Comparison of ENCODE assay signal across 23 mouse cellular contexts in the genomic region with DNA sequence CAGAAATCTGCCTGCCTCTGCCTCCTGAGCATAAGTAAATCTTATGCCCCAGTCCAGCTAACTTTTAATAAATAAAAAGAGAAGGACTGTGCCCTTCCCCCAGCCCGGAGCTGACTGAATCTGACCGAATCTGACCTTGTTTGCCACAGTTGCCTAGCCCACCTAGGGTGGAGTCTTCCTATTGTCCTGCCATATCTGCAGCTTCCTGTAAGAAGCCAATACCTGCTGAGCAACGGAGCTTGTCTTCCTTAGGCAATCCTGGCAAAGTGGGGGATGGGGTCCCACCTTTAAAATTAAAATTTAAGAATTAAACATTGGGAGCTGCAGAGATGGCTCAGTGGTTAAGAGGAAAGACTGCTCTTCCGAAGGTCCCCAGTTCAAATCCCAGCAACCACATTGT. TPM values are rescaled to one million over a fixed set of nuclear protein-coding genes. Genes with fewer than 3 reads are reported as not detected.
A peak's percentile ranks its signal among the peaks of the same experiment; 100 is the strongest.
DNase-seq lines count a peak whose midpoint lies in the region; ATAC-seq lines count a peak whose summit lies in the region.
"Had no signal": no experiment of that assay in that cellular context is flagged by ENCODE, and none has a peak within 500 bp of the region (broad histone marks: within the 10 kb centered on the region; RNA-seq: fewer than 3 reads in every experiment).

No protein-coding gene starts in this region.

- no peak overlapping the region for H3K9ac ChIP-seq in midbrain, embryonic 11.5 days (ENCODE audit: low read length)
- no peak overlapping the region for H3K9ac ChIP-seq in midbrain, embryonic 16.5 days (ENCODE audit: low read depth, low read length)
- H3K9ac ChIP-seq: embryonic facial prominence, embryonic 13.5 days; embryonic facial prominence, embryonic 15.5 days; forebrain, embryonic 12.5 days had no signal

- H3K4me3 ChIP-seq in midbrain, embryonic 11.5 days (ENCODE audit: low read depth, low read length), result no peak overlapping the region
- H3K4me3 ChIP-seq in midbrain, embryonic 16.5 days (ENCODE audit: low read depth, low read length), result no peak overlapping the region
- H3K4me3 ChIP-seq: embryonic facial prominence, embryonic 13.5 days; embryonic facial prominence, embryonic 15.5 days; erythroblast, embryonic 14.5 days; forebrain, embryonic 10.5 days; forebrain, embryonic 12.5 days had no signal

- no peak overlapping the region for H3K27ac ChIP-seq in midbrain, embryonic 11.5 days (ENCODE audit: low read depth, low read length)
- H3K27ac ChIP-seq in midbrain, embryonic 16.5 days (ENCODE audit: low read length), result no peak overlapping the region
- H3K27ac ChIP-seq: embryonic facial prominence, embryonic 13.5 days; embryonic facial prominence, embryonic 15.5 days; forebrain, embryonic 10.5 days; forebrain, embryonic 12.5 days had no signal

- 95% methylated on average over 4 of the region's 4 CpGs for WGBS in midbrain, embryonic 11.5 days
- 93% methylated on average over 4 of the region's 4 CpGs for WGBS in midbrain, embryonic 16.5 days

- ATAC-seq in midbrain, embryonic 11.5 days (ENCODE audit: low FRiP score), result no peak
- no peak for ATAC-seq in midbrain, embryonic 16.5 days
- ATAC-seq: forebrain, embryonic 14.5 days; forebrain, embryonic 16.5 days had no signal

- H3K4me1 ChIP-seq in midbrain, embryonic 11.5 days (ENCODE audit: control insufficient read depth, insufficient read depth, low read length), result no peaks in the 10 kb centered on the region
- peaks cover 10% of the 10 kb centered on the region; the same call in 1 of the 2 replicates for H3K4me1 ChIP-seq in midbrain, embryonic 16.5 days (ENCODE audit: control insufficient read depth, insufficient read depth, low read length)

- peak; percentile 77 for DNase-seq in midbrain, embryonic 11.5 days (ENCODE audit: low spot score, missing footprints)
- DNase-seq in ES-CJ7 (ENCODE audit: low read depth, low spot score) (peak; percentile 92), R1 (ENCODE audit: low read depth, low spot score) (peak; percentile 98)
- DNase-seq in left cerebral cortex, postnatal 14 days (ENCODE audit: low spot score in 2 of 2), result no peak
- DNase-seq in gastrocnemius, adult 8-10 months (ENCODE audit: low spot score in 2 of 2), result no peak
- no peak for DNase-seq in natural killer cell, adult 2 months (ENCODE audit: low spot score in 2 of 2)
- DNase-seq: adrenal gland, adult 2 months; adrenal gland, postnatal 10 days; adrenal gland, postnatal 25 days; cerebellum, adult 11 months; cerebellum, adult 18-20 months; cerebellum, adult 9-11 months; cerebellum, postnatal 14 days; cerebellum, postnatal 36 days; embryo, embryonic 11 days had no signal

- H3K4me2 ChIP-seq in midbrain, embryonic 11.5 days, result no peak overlapping the region
- H3K4me2 ChIP-seq in midbrain, embryonic 16.5 days (ENCODE audit: low read length), result no peak overlapping the region
- H3K4me2 ChIP-seq: embryonic facial prominence, embryonic 13.5 days; embryonic facial prominence, embryonic 15.5 days; forebrain, embryonic 12.5 days had no signal

- H3K36me3 ChIP-seq in midbrain, embryonic 11.5 days (ENCODE audit: control insufficient read depth, insufficient read depth, low read length), result peaks cover 10% of the 10 kb centered on the region
- no peaks in the 10 kb centered on the region for H3K36me3 ChIP-seq in midbrain, embryonic 16.5 days (ENCODE audit: control insufficient read depth, insufficient read depth, low read length)

- intact Hi-C loops in left cerebral cortex, postnatal 14 days (cut with DNase I), result no loop called here

- H3K9me3 ChIP-seq in midbrain, embryonic 11.5 days (ENCODE audit: control insufficient read depth, low read length), result no peaks in the 10 kb centered on the region
- H3K9me3 ChIP-seq in midbrain, embryonic 16.5 days (replicated peaks; ENCODE audit: control insufficient read depth, low read length, poor library complexity, severe bottlenecking), result no peaks in the 10 kb centered on the region
- H3K9me3 ChIP-seq: embryonic facial prominence, embryonic 13.5 days; embryonic facial prominence, embryonic 15.5 days; forebrain, embryonic 12.5 days had no signal

- no peaks in the 10 kb centered on the region for H3K27me3 ChIP-seq in midbrain, embryonic 11.5 days (ENCODE audit: control insufficient read depth, insufficient read depth, low read length)
- H3K27me3 ChIP-seq in midbrain, embryonic 16.5 days (ENCODE audit: control insufficient read depth, insufficient read depth, low read depth, low read length), result no peaks in the 10 kb centered on the region
- H3K27me3 ChIP-seq: embryonic facial prominence, embryonic 13.5 days; embryonic facial prominence, embryonic 15.5 days; forebrain, embryonic 12.5 days had no signal

RNA-seq across cellular contexts. Expression of gene Prr14, which starts 7.2 kb away (rescaled TPM):
- polyA plus RNA-seq in midbrain, embryonic 11.5 days (2014; fragmentation: Nextera tagmentation; extraction: Ambion mirVana), result 70.3 and 72.4 TPM in 2 replicates
- 32.9 and 36.0 TPM in 2 replicates for polyA plus RNA-seq in midbrain, embryonic 16.5 days (2015; fragmentation: Nextera tagmentation; extraction: Ambion mirVana)
- 10 to 100 TPM; 27.2 to 32.5 TPM for total RNA-seq in left cerebral cortex, postnatal 14 days (2021)
- total RNA-seq in gastrocnemius, adult 8-10 months (2022), result 10 to 100 TPM; 14.8 to 18.4 (median 16.7) TPM

RNA-seq across cellular contexts. Expression of gene Fbrs, which starts 12.4 kb away (rescaled TPM):
- polyA plus RNA-seq in midbrain, embryonic 11.5 days (2014; fragmentation: Nextera tagmentation; extraction: Ambion mirVana), result 9.8 and 10.7 TPM in 2 replicates
- polyA plus RNA-seq in midbrain, embryonic 16.5 days (2015; fragmentation: Nextera tagmentation; extraction: Ambion mirVana), result 9.1 and 12.5 TPM in 2 replicates
- 10 to 100 TPM; 52.9 to 66.0 TPM for total RNA-seq in left cerebral cortex, postnatal 14 days (2021)
- 10 to 100 TPM; 21.9 to 29.3 (median 25.1) TPM for total RNA-seq in gastrocnemius, adult 8-10 months (2022)

RNA-seq across cellular contexts. Expression of gene Zfp689, which starts 17.6 kb away (rescaled TPM):
- 12.6 and 15.0 TPM in 2 replicates for polyA plus RNA-seq in midbrain, embryonic 11.5 days (2014; fragmentation: Nextera tagmentation; extraction: Ambion mirVana)
- 16.5 and 17.6 TPM in 2 replicates for polyA plus RNA-seq in midbrain, embryonic 16.5 days (2015; fragmentation: Nextera tagmentation; extraction: Ambion mirVana)
- total RNA-seq in left cerebral cortex, postnatal 14 days (2021), result 1 to 10 TPM; 5.4 to 7.9 TPM
- 1 to 10 TPM in 3 of 4 experiments, under 1 TPM in 1; 0.88 to 1.3 (median 1.2) TPM for total RNA-seq in gastrocnemius, adult 8-10 months (2022)

RNA-seq across cellular contexts. Expression of gene Zfp688, which starts 44.7 kb away (rescaled TPM):
- 32.7 and 34.5 TPM in 2 replicates for polyA plus RNA-seq in midbrain, embryonic 11.5 days (2014; fragmentation: Nextera tagmentation; extraction: Ambion mirVana)
- polyA plus RNA-seq in midbrain, embryonic 16.5 days (2015; fragmentation: Nextera tagmentation; extraction: Ambion mirVana), result 27.7 and 28.1 TPM in 2 replicates
- 10 to 100 TPM; 11.4 to 11.7 TPM for total RNA-seq in left cerebral cortex, postnatal 14 days (2021)
- total RNA-seq in gastrocnemius, adult 8-10 months (2022), result 1 to 10 TPM; 1.3 to 3.4 (median 2.2) TPM

RNA-seq across cellular contexts. Expression of gene Srcap, which starts 45.2 kb away (rescaled TPM):
- 49.6 and 52.1 TPM in 2 replicates for polyA plus RNA-seq in midbrain, embryonic 11.5 days (2014; fragmentation: Nextera tagmentation; extraction: Ambion mirVana)
- polyA plus RNA-seq in midbrain, embryonic 16.5 days (2015; fragmentation: Nextera tagmentation; extraction: Ambion mirVana), result 38.4 and 49.5 TPM in 2 replicates
- 100 to 1,000 TPM; 112 to 114 TPM for total RNA-seq in left cerebral cortex, postnatal 14 days (2021)
- total RNA-seq in gastrocnemius, adult 8-10 months (2022), result 10 to 100 TPM; 44.3 to 52.4 (median 48.6) TPM

Comparison
In these comparisons a context has a peak if more than half of its experiments do, and no peak if none do; other contexts are left out.
1. DNase-seq: peak in midbrain, embryonic 11.5 days (single experiment), ES-CJ7 (single experiment) and R1 (single experiment); none in left cerebral cortex, postnatal 14 days (0 of 2), gastrocnemius, adult 8-10 months (0 of 2) and natural killer cell, adult 2 months (0 of 2).